Mouse (Mus musculus) C2C12 (cell line): ENCODE measurements at regions not wholly inside any gene's neighbourhood (a gene's known extent, or its start where the extent isn't known, plus 50 kb on each side); places are given as distances from the start of the nearest gene placed in this dataset.

Source experiments
- H3K27me3 ChIP-seq: one replicate; pipeline ENCODE4 v1.6.1; 2011; ENCODE audit not compliant: control insufficient read depth, insufficient read depth, insufficient read length
- H3K36me3 ChIP-seq: one replicate; pipeline ENCODE4 v1.6.1; 2011; ENCODE audit not compliant: control insufficient read depth, insufficient read depth
- H3K4me3 ChIP-seq: one replicate; pipeline ENCODE4 v1.5.1; 2011; ENCODE audit warnings: mild to moderate bottlenecking, control low read depth; ENCODE audit not compliant: poor library complexity, insufficient read depth, severe bottlenecking
- H3K79me2 ChIP-seq: one replicate; pipeline ENCODE4 v1.6.1; 2011; ENCODE audit not compliant: control insufficient read depth, insufficient read depth
- H3K79me3 ChIP-seq: one replicate; pipeline ENCODE4 v1.6.1; 2011; ENCODE audit warnings: low read depth, control low read depth
- H3ac ChIP-seq: one replicate; pipeline ENCODE3; 2011; ENCODE audit warnings: low read depth; ENCODE audit not compliant: control insufficient read depth, insufficient read length
- CEBPB ChIP-seq: IDR thresholded peaks from one replicate; pipeline ENCODE4 v1.6.1; 2011; ENCODE audit warnings: low read depth, mild to moderate bottlenecking, control low read depth, moderate library complexity
- CTCF ChIP-seq: IDR thresholded peaks from one replicate; pipeline ENCODE4 v1.5.1; 2011; ENCODE audit not compliant: control insufficient read depth, insufficient read depth, insufficient read length
- FOSL1 ChIP-seq: IDR thresholded peaks from one replicate; pipeline ENCODE4 v1.8.0; 2011; ENCODE audit warnings: mild to moderate bottlenecking, low read length; ENCODE audit not compliant: poor library complexity, insufficient read depth, severe bottlenecking
- MAX ChIP-seq: IDR thresholded peaks from one replicate; pipeline ENCODE4 v1.6.1; 2011; ENCODE audit warnings: mild to moderate bottlenecking, control low read depth
- MYOD1 ChIP-seq: IDR thresholded peaks from one replicate; pipeline ENCODE4 v1.6.1; 2011; ENCODE audit warnings: low read depth; ENCODE audit not compliant: control insufficient read depth, insufficient read length
- MYOG ChIP-seq: IDR thresholded peaks from one replicate; pipeline ENCODE4 v1.6.1; 2011; ENCODE audit not compliant: control insufficient read depth, insufficient read length; ENCODE audit errors: extremely low read depth
- USF1 ChIP-seq: IDR thresholded peaks from one replicate; pipeline ENCODE4 v1.6.1; 2011; ENCODE audit warnings: low read depth, mild to moderate bottlenecking, control low read depth, moderate library complexity

DNA sequence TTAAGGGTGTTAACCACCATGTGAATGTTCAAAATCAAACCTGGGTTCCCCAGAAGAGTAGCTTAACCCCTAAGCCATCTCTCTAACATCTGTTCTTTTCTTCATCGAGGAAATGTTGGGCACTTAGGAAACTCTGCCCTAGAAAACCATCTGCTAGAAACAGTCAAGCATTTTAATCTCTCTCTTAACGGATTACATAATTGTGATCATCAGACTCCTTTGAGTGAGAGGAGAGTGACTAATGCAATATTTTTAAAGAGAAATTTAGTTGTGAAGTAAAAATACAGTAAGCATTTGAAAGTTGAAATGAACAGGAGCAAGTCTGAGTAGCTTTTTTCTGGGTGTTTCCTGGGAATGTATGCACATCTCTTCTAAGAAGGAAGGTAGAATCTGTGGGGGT is 379.4 kb downstream of the Zfp619 start:
- no peaks in the 10 kb centered on the region for H3K79me3 ChIP-seq
- H3K36me3 ChIP-seq, result no peaks in the 10 kb centered on the region
- H3K27me3 ChIP-seq, result no peaks in the 10 kb centered on the region
- no peaks in the 10 kb centered on the region for H3K79me2 ChIP-seq
- no peak overlapping the region for H3K4me3 ChIP-seq
- H3ac ChIP-seq, result no peak overlapping the region
- TF ChIP-seq FOSL1 (no peak), USF1 (no peak), CTCF (no peak), MAX (no peak), MYOD1 (no peak), MYOG (no peak), CEBPB (no peak)

DNA sequence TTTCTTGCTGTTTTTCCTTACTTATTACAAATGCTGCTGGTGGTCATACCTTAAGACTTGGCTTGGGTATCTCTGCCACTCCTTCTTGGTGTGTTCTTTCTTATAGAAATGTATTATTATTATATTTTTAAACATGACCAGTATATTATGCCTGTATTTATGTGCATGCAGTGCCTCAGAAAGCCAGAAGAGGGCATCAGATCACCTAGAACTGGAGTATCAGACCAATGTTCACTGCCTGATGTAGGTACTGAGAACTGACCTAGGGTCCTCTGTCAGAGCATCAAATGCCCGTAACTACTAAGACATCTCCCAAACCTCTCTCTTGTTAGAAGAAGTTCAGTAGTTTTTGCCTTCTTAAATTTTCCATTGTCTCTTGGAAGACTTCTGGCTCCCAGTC is 380.7 kb downstream of the Zfp619 start:
- no peak for TF ChIP-seq MYOD1
- TF ChIP-seq CTCF, result no peak
- TF ChIP-seq FOSL1, result no peak
- TF ChIP-seq MYOG, result no peak
- no peak for TF ChIP-seq MAX
- no peak for TF ChIP-seq USF1
- no peak for TF ChIP-seq CEBPB
- no peaks in the 10 kb centered on the region for H3K79me2 ChIP-seq
- no peaks in the 10 kb centered on the region for H3K27me3 ChIP-seq
- no peaks in the 10 kb centered on the region for H3K36me3 ChIP-seq
- no peaks in the 10 kb centered on the region for H3K79me3 ChIP-seq
- no peak overlapping the region for H3ac ChIP-seq
- H3K4me3 ChIP-seq, result no peak overlapping the region

DNA sequence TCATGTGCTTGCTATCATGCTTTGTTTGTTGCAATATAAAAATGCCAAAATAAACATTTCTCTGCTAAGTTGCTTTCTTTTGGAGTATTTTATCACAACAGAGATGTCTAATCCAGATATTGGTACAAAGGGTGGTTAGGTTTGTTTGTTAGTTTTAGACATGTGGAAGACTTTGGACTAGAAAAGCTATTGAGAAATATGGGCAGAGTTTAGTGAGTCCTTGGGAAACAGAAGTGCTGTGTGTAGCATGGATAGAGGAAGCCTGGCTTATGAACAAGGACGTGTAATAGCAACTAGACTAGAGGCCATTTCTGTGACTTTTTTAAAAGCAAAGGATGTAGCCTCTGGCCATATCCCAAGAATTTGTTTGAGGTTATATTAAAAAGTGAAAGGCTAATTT is 416.4 kb downstream of the Zfp619 start:
- Histone ChIP-seq H3K36me3 (no peaks in the 10 kb centered on the region), H3K79me3 (no peaks in the 10 kb centered on the region), H3K27me3 (no peaks in the 10 kb centered on the region), H3K4me3 (no peak overlapping the region), H3ac (no peak overlapping the region), H3K79me2 (no peaks in the 10 kb centered on the region)
- TF ChIP-seq USF1, result no peak

DNA sequence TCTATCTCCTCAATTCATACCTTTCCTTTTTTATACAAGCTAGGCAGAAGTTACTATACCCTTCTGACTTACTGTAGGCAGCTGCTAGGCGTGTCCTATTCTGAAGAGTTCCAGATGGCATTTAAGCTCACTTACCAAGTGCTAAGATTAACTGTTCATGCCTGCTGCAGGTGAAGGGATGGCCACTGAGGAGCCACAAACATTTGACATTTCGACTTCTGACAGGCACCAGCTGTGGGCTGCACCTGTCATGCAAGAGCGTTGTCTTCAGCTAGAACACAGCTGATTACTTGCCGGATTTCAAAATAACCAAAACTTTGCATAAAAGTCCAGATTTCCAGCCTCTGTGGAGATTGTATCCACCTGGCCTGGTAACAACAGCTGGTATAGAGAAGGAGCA is 419.7 kb downstream of the Zfp619 start:
- Histone ChIP-seq H3K27me3 (no peaks in the 10 kb centered on the region), H3K79me3 (no peaks in the 10 kb centered on the region), H3ac (no peak overlapping the region), H3K36me3 (no peaks in the 10 kb centered on the region), H3K79me2 (no peaks in the 10 kb centered on the region), H3K4me3 (no peak overlapping the region)
- no peak for TF ChIP-seq FOSL1

- Histone ChIP-seq H3ac (no peak overlapping the region), H3K79me3 (no peaks in the 10 kb centered on the region), H3K36me3 (no peaks in the 10 kb centered on the region), H3K79me2 (no peaks in the 10 kb centered on the region), H3K27me3 (no peaks in the 10 kb centered on the region), H3K4me3 (no peak overlapping the region)
- TF ChIP-seq MYOD1, result no peak
- no peak for TF ChIP-seq USF1
- no peak for TF ChIP-seq MYOG
- TF ChIP-seq CTCF, result no peak
- TF ChIP-seq MAX, result no peak
- TF ChIP-seq FOSL1, result no peak
- no peak for TF ChIP-seq CEBPB
These were observed 424.8 kb downstream of the Zfp619 start for GRCm38 (mm10) chr7:39942262-39942900.

DNA sequence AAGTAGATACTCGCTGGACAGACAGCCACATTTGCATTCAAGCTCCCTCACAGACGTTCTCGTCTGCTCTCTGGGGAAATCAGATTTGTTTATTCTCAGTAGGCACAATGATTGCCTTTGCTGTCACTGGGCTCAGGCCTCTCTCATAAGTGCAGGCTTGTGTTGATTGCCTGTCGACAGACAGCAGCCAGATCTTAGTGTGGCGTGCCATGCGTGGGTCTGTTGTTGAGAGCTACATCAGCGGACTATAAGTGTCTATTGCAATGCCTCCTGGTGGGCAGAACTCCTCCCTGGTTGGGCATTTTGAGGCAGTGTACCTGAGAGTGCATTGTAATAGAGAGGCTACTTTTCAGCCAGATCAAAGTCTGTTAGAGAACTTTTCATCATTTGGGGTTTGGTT is 436.5 kb downstream of the Zfp619 start:
- Histone ChIP-seq H3K27me3 (no peaks in the 10 kb centered on the region), H3K79me3 (no peaks in the 10 kb centered on the region)
- TF ChIP-seq MAX (no peak), CTCF (no peak), MYOG (no peak), MYOD1 (no peak), FOSL1 (no peak), USF1 (no peak), CEBPB (no peak)

More for the DNA sequence above, 436.5 kb downstream of the Zfp619 start:
- H3K4me3 ChIP-seq, result no peak overlapping the region
- no peaks in the 10 kb centered on the region for H3K36me3 ChIP-seq
- H3K79me2 ChIP-seq, result no peaks in the 10 kb centered on the region
- no peak overlapping the region for H3ac ChIP-seq
